Mouse (Mus musculus) forebrain, postnatal 0 days (tissue): ENCODE measurements around the gene Krtap12-1. TPM values are rescaled to one million over a fixed set of nuclear protein-coding genes. Genes with fewer than 3 reads are reported as not detected.
"Not testable (repeated sequence)": the region's sequence is repeated elsewhere in the genome, so short reads cannot be mapped to it uniquely, and the experiment has no call there.

Experiments used
- ATAC-seq: fragments of 200-750 bp; cut with Nextera tagmentation; 2 replicates; pipeline ENCODE4 v1.8.0; 2017; ENCODE audit warnings: mild to moderate bottlenecking, moderate library complexity
- DNase-seq: peaks from one replicate; pipeline ENCODE4 v3.0.0-alpha.2; 2015
- H3K27ac ChIP-seq: fragments of 300-500 bp; sonication (generic); 2 replicates; pipeline ENCODE4 v1.5.1; 2014; ENCODE audit warnings: low read depth, mild to moderate bottlenecking, antibody characterized with exemption, low read length, moderate library complexity, mixed read lengths
- H3K27me3 ChIP-seq: fragments of 300-500 bp; sonication (generic); 2 replicates; pipeline ENCODE4 v1.6.1; 2014; ENCODE audit warnings: mild to moderate bottlenecking, low read length, mixed read lengths; ENCODE audit not compliant: insufficient read depth
- H3K36me3 ChIP-seq: fragments of 300-500 bp; sonication (generic); 2 replicates; pipeline ENCODE4 v1.6.1; 2014; ENCODE audit warnings: mild to moderate bottlenecking, moderate library complexity; ENCODE audit not compliant: insufficient read depth
- H3K4me1 ChIP-seq: fragments of 300-500 bp; sonication (generic); 2 replicates; pipeline ENCODE4 v1.6.1; 2014; ENCODE audit warnings: antibody characterized with exemption; ENCODE audit not compliant: insufficient read depth
- H3K4me2 ChIP-seq: fragments of 300-500 bp; sonication (generic); 2 replicates; pipeline ENCODE4 v1.6.1; 2014; ENCODE audit warnings: low read depth, mild to moderate bottlenecking, moderate library complexity
- H3K4me3 ChIP-seq: fragments of 300-500 bp; sonication (generic); 2 replicates; pipeline ENCODE4 v1.5.1; 2014; ENCODE audit warnings: low read depth, low read length, mixed read lengths
- H3K9ac ChIP-seq: fragments of 300-500 bp; sonication (generic); 2 replicates; pipeline ENCODE4 v1.6.1; 2014; ENCODE audit warnings: mild to moderate bottlenecking
- H3K9me3 ChIP-seq: fragments of 300-500 bp; sonication (generic); 2 replicates; pipeline ENCODE4 v1.6.1; 2016; ENCODE audit warnings: low read length
- CTCF ChIP-seq: sonication (generic); IDR thresholded peaks from 2 replicates; pipeline ENCODE4 v1.5.1; 2016; ENCODE audit warnings: antibody characterized with exemption, control low read depth, low read depth
- WGBS: fragments of 180-500 bp; shearing (Covaris S2); extraction: QIAGEN DNeasy Blood & Tissue Kit; methylation state at CpG from one replicate; pipeline ENCODE4 v1.1.7; 2014; 5-methylcytosine and 5-hydroxymethylcytosine counted together
- polyA plus RNA-seq: library from polyadenylated mRNA; unstranded; fragments of >200 nt; fragmentation: Nextera tagmentation; extraction: Ambion mirVana; gene quantifications from 2 replicates; pipeline ENCODE4 v1.2.1, GENCODE M21; 2015
- total RNA-seq: library from RNA; depleted of rRNA; stranded (reverse); fragments of >200 nt; gene quantifications from 2 replicates; pipeline ENCODE4 v1.2.3, GENCODE M21; 2014

The Krtap12-1 gene
- total and polyA plus RNA-seq, 2 experiments from 2014 or later: not detected

DNA sequence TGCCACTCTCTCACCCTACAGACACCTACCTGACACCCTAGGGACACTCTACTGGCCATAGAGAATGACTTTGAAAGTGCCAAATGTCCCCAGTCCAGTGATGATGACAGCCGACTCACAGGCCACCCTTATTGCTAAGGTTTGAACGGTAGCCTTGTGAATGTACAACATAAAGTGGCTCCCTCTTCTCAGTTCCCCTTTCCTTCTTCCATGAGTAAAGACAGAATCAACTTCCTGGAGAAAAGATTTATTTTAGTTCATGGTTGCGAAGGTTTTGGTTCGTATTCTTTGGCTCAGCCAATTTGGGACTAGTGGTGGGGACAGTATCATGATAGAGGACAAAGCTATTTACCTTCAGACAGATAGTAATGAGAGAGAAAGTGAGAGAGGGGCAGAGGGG lies 18.5 kb downstream of the Krtap12-1 start:
- H3K4me1 ChIP-seq: no peaks in the 10 kb centered on the region
- H3K27ac ChIP-seq: no peak overlapping the region
- H3K4me3 ChIP-seq: no peak overlapping the region
- H3K4me2 ChIP-seq: no peak overlapping the region
- ATAC-seq: no peak
- DNase-seq: no peak
- TF ChIP-seq CTCF: no peak
- 89% methylated on average over 4 of the region's 4 CpGs for whole genome bisulfite sequencing
- H3K27me3 ChIP-seq: no peaks in the 10 kb centered on the region
- no peaks in the 10 kb centered on the region for H3K36me3 ChIP-seq
- H3K9me3 ChIP-seq: peaks cover 4% of the 10 kb centered on the region; the same call in 1 of the 2 replicates
- no peak overlapping the region for H3K9ac ChIP-seq

DNA sequence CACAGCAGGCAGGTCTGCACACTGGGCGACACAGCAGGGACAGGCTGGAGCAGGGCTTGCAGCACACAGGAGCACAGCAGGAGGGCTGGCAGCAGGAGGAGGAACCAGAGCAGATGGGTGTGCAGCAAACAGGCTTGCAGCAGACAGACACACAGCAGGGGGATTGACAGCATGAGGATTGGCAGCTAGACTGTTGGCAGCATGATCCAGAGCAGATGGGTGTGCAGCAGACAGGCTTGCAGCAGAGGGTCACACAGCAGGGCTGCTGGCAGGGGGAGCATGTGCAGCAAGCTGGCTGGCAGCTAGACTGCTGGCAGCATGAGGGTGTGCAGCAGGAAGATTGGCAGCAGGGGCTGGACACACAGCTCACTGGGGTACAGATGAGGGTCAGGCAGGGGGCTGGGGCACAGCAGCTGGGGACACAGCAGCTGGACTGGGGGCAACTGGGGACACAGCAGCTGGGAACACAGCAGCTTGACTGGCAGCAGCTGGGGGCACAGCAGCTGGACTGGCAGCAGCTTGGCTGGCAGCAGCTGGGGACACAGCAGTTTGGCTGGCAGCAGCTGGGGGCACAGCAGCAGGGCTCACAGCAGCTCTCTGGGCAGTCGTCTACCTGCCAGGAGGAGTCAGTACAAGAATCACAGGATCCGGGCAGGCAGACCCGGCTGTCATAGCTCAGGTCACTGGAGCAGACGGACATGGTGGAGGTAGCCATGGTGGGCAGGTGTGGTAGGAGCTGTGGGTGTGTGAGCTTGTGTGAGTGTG lies 21.7 kb downstream of the Krtap12-1 start, which contains the start of gene Gm18596:
TSS of gene Gm18596 (minus strand) at position 715 of the 765 bp plus-strand sequence.
- H3K9ac ChIP-seq, H3K4me3 ChIP-seq, H3K4me1 ChIP-seq, H3K4me2 ChIP-seq, H3K27ac ChIP-seq, H3K27me3 ChIP-seq, H3K9me3 ChIP-seq, ATAC-seq, H3K36me3 ChIP-seq: not testable (repeated sequence)
- 55% methylated on average over 4 of the region's 5 CpGs for WGBS
- peak; percentile 19 for DNase-seq

DNA sequence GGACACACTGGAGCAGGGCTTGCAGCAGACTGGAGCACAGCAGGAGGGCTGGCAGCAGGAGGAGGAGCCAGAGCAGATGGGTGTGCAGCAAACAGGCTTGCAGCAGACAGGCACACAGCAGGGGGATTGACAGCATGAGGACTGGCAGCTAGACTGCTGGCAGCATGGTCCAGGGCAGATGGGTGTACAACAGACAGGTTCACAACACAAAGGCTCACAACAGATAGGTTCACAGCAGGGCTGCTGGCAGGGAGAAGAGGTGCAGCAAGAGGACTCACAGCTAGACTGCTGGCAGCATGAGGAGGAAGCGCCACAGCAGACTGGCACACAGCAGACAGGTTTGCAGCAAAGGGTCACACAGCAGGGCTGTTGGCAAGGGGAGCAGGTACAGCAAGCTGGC lies 30.3 kb downstream of the Krtap12-1 start:
- not testable (repeated sequence) for H3K4me2 ChIP-seq, H3K4me3 ChIP-seq, ATAC-seq, H3K4me1 ChIP-seq, H3K9me3 ChIP-seq, H3K36me3 ChIP-seq, DNase-seq, H3K9ac ChIP-seq, H3K27ac ChIP-seq, H3K27me3 ChIP-seq
- 56% methylated on average over 1 of the region's 1 CpGs for WGBS

DNA sequence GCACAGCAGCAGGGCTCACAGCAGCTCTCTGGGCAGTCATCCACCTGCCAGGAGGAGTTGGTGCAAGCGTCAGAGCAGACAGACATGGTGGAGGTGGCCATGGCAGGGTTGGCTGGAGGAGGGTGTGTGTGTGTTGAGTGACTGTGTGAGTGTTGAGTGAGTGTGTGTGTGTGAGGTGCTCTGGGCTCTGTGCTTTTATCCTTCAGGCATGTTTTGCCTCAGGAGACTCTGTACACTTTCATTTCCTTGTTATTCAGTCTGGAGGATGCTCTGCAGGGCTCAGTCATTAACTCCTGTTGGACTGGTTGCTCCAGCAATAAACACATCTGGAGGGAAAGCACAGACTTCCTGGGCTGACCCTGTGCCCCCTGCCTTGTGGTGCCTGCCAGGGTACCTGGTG lies 30.9 kb downstream of the Krtap12-1 start, which contains the start of gene Gm9736:
TSS of gene Gm9736 (minus strand) at position 101 of the 400 bp plus-strand sequence.
- not testable (repeated sequence) for H3K9ac ChIP-seq

DNA sequence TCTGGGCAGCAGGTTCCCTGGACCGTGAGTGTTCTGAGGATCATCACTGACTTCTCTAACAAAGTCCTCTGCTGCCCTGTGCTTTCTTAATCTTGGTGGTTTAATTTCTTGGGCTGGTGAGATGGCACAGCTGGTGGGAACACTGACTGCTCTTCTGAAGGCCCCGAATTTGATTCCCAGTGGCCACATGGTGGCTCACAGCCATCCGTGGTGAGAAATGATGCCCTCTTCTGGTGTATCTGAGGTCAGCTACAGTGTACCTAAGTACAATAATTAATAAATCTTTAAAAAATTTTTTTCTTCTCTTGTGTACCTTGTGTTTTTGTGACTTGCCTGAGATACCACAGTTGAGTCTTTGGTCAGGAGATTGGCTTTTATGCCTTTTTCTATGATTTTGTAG lies 31.9 kb downstream of the Krtap12-1 start:
- not testable (repeated sequence) for H3K36me3 ChIP-seq, H3K27ac ChIP-seq, H3K4me3 ChIP-seq, ATAC-seq, H3K9ac ChIP-seq, DNase-seq, H3K27me3 ChIP-seq, H3K9me3 ChIP-seq, H3K4me2 ChIP-seq, H3K4me1 ChIP-seq
- 53% methylated on average over 3 of the region's 3 CpGs for WGBS

More for the DNA sequence above, 30.9 kb downstream of the Krtap12-1 start, which contains the start of gene Gm9736:
- H3K27ac ChIP-seq, H3K27me3 ChIP-seq, DNase-seq, ATAC-seq, H3K4me2 ChIP-seq, H3K9me3 ChIP-seq, H3K4me3 ChIP-seq, H3K36me3 ChIP-seq, H3K4me1 ChIP-seq: not testable (repeated sequence)
- WGBS: 62% methylated on average over 1 of the region's 1 CpGs

DNA sequence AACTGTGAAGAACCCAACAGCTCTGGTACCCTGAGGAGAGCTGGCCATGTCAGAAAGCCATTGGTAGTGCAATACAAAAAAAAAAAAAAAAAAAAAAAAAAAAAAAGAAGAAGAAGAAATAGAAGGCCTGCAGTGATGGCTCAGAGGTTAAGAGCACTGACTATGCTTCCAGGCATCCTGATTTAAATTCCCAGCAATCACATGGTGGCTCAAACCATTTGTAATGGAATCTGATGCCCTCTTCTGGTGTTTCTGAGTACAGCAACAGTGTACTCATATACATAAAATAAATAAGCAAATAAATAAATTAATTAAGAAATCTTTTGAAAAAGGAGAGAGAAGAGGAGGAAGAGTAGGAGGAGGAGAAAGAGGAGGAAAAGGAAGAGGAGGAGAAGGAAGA lies 33.0 kb downstream of the Krtap12-1 start:
- Histone ChIP-seq H3K27me3 (no peaks in the 10 kb centered on the region), H3K36me3 (no peaks in the 10 kb centered on the region), H3K4me2 (no peak overlapping the region), H3K9ac (no peak overlapping the region), H3K9me3 (no peaks in the 10 kb centered on the region), H3K27ac (no peak overlapping the region), H3K4me1 (no peaks in the 10 kb centered on the region), H3K4me3 (no peak overlapping the region)
- no peak for TF ChIP-seq CTCF
- DNase-seq: no peak
- no peak for ATAC-seq

DNA sequence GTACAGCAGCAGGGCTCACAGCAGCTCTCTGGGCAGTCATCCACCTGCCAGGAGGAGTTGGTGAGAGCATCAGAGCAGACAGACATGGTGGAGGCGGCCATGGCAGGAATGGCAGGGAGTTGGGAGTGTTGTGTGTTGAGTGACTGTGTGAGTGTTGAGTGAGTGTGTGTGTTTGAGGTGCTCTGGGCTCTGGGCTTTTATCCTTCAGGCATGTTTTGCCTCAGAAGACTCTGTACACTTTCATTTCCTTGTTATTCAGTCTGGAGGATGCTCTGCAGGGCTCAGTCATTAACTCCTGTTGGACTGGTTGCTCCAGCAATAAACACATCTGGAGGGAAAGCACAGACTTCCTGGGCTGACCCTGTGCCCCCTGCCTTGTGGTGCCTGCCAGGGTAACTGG lies 39.2 kb downstream of the Krtap12-1 start, which contains the start of gene Gm3233:
TSS of gene Gm3233 (minus strand) at position 101 of the 400 bp plus-strand sequence.
- ATAC-seq, H3K4me2 ChIP-seq, H3K27ac ChIP-seq, DNase-seq, H3K27me3 ChIP-seq, H3K9ac ChIP-seq, H3K36me3 ChIP-seq, H3K4me1 ChIP-seq, H3K4me3 ChIP-seq, H3K9me3 ChIP-seq: not testable (repeated sequence)
- WGBS: no CpG with 5 or more reads among the region's 1 CpGs
